Mouse (Mus musculus) spleen, adult 2 months (tissue): ENCODE measurements around the gene Myh7.

Experiments used
- CTCF ChIP-seq: fragments of 200-500 bp; IDR thresholded peaks from 2 replicates; pipeline ENCODE4 v1.5.1; 2011; ENCODE audit warnings: mild to moderate bottlenecking, inconsistent platforms; ENCODE audit not compliant: insufficient read depth, insufficient read length, insufficient replicate concordance; ENCODE audit errors: extremely low read depth
- POLR2A ChIP-seq: fragments of 200-500 bp; IDR thresholded peaks from 2 replicates; pipeline ENCODE4 v1.6.1; 2011; ENCODE audit warnings: low read depth, low read length, inconsistent platforms

GRCm38 (mm10) chr14:54974068-54974791 is 20.2 kb downstream of the Myh7 start:
- no peak for TF ChIP-seq CTCF
- no peak for TF ChIP-seq POLR2A
